Mouse (Mus musculus): ENCODE data around the gene Il2rb.

- no peak for TF ChIP-seq EP300 (IDR thresholded peaks at IDR 0.05)
- TF ChIP-seq CTCF (IDR thresholded peaks at IDR 0.05) = no peak
These were observed 35.1 kb upstream of the Il2rb start for GRCm38 (mm10) chr15:78530141-78530540.
